Mouse (Mus musculus): ENCODE data around the gene Eva1c.

DNA sequence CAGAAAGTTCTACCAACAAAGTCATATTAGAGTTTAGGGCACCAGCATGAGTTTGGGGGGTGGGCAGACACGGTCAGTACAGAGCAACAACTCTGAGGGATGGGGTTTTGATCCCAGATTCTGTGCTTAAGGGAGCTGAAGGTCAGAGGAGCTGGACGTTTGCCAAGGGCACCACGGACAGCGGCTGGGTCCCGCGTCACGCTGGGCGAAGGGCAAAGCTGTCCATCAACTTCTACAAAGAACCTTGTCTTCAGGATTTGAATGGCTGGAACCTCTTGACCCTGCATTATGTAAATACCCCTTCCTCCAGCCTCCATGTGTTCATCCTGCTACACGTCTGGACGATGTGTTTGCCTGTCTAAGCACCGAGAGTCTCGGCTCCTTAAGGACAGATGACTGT lies 73.0 kb downstream of the Eva1c start:
- TF ChIP-seq HCFC1 (IDR thresholded peaks at IDR 0.05; ENCODE audit: low read depth, low read length) (no peak), MAZ (IDR thresholded peaks at IDR 0.05; ENCODE audit: low read depth, low read length) (no peak), CTCF (conservative IDR thresholded peaks at IDR 0.05 in 1 of 2, IDR thresholded peaks at IDR 0.05 in 1 of 2; ENCODE audit: low read depth in 2 of 2, low read length in 2 of 2) (no peak), ETS1 (conservative IDR thresholded peaks at IDR 0.05; ENCODE audit: low read depth, low read length) (no peak), POLR2A (IDR thresholded peaks at IDR 0.05; ENCODE audit: low read depth, low read length) (no peak), MAX (IDR thresholded peaks at IDR 0.05; ENCODE audit: low read length) (no peak), ZKSCAN1 (IDR thresholded peaks at IDR 0.05; ENCODE audit: borderline replicate concordance, low read depth, low read length) (no peak), EP300 (IDR thresholded peaks at IDR 0.05; ENCODE audit: low read length) (no peak), ZC3H11A (IDR thresholded peaks at IDR 0.05; ENCODE audit: low read depth, low read length) (no peak)
